Mouse (Mus musculus): ENCODE measurements at regions not wholly inside any gene's neighbourhood (a gene's known extent, or its start where the extent isn't known, plus 50 kb on each side); places are given as distances from the start of the nearest gene placed in this dataset.

- Histone ChIP-seq H3K27me3 (ENCODE audit: control insufficient read depth, insufficient read depth, low read length) (no peaks in the 10 kb centered on the region), H3K4me3 (ENCODE audit: low read depth, low read length) (no peak overlapping the region), H3K36me3 (ENCODE audit: control insufficient read depth, insufficient read depth, low read length) (no peaks in the 10 kb centered on the region), H3K9ac (replicated peaks; ENCODE audit: low read depth, low read length) (no peak overlapping the region), H3K4me1 (ENCODE audit: control insufficient read depth, insufficient read depth, low read length) (no peaks in the 10 kb centered on the region), H3K9me3 (ENCODE audit: control insufficient read depth, low read depth, low read length) (no peaks in the 10 kb centered on the region), H3K27ac (ENCODE audit: low read length) (no peak overlapping the region), H3K4me2 (replicated peaks; ENCODE audit: low read depth, low read length) (no peak overlapping the region)
- ATAC-seq (ENCODE audit: insufficient number of reproducible peaks, insufficient read depth, low FRiP score, low read depth) = no peak
- 51% methylated on average over 3 of the region's 3 CpGs for WGBS
These were observed 544.0 kb downstream of the Flrt2 start for GRCm38 (mm10) chr12:96235996-96236525.

GRCm38 (mm10) chr12:96239642-96240041, 547.6 kb downstream of the Flrt2 start:
- no peak overlapping the region for H3K4me3 ChIP-seq (ENCODE audit: low read depth, low read length)
- 21% methylated on average over 2 of the region's 2 CpGs for WGBS
- H3K27me3 ChIP-seq (ENCODE audit: control insufficient read depth, insufficient read depth, low read length) = no peaks in the 10 kb centered on the region
- no peaks in the 10 kb centered on the region for H3K4me1 ChIP-seq (ENCODE audit: control insufficient read depth, insufficient read depth, low read length)
- H3K27ac ChIP-seq (ENCODE audit: low read length) = no peak overlapping the region
- no peaks in the 10 kb centered on the region for H3K9me3 ChIP-seq (ENCODE audit: control insufficient read depth, low read depth, low read length)
- no peaks in the 10 kb centered on the region for H3K36me3 ChIP-seq (ENCODE audit: control insufficient read depth, insufficient read depth, low read length)
- no peak overlapping the region for H3K4me2 ChIP-seq (replicated peaks; ENCODE audit: low read depth, low read length)
- no peak overlapping the region for H3K9ac ChIP-seq (replicated peaks; ENCODE audit: low read depth, low read length)
- ATAC-seq (ENCODE audit: insufficient number of reproducible peaks, insufficient read depth, low FRiP score, low read depth) = no peak

- Histone ChIP-seq H3K4me3 (ENCODE audit: low read depth, low read length) (no peak overlapping the region), H3K36me3 (ENCODE audit: control insufficient read depth, insufficient read depth, low read length) (no peaks in the 10 kb centered on the region), H3K27ac (ENCODE audit: low read length) (no peak overlapping the region), H3K27me3 (ENCODE audit: control insufficient read depth, insufficient read depth, low read length) (no peaks in the 10 kb centered on the region), H3K4me1 (ENCODE audit: control insufficient read depth, insufficient read depth, low read length) (no peaks in the 10 kb centered on the region), H3K9me3 (ENCODE audit: control insufficient read depth, low read depth, low read length) (no peaks in the 10 kb centered on the region), H3K4me2 (replicated peaks; ENCODE audit: low read depth, low read length) (no peak overlapping the region), H3K9ac (replicated peaks; ENCODE audit: low read depth, low read length) (no peak overlapping the region)
- WGBS = 46% methylated on average over 4 of the region's 4 CpGs
- ATAC-seq (ENCODE audit: insufficient number of reproducible peaks, insufficient read depth, low FRiP score, low read depth) = no peak
These were observed 570.0 kb downstream of the Flrt2 start for GRCm38 (mm10) chr12:96261978-96262377.

- no peaks in the 10 kb centered on the region for H3K27me3 ChIP-seq (ENCODE audit: control insufficient read depth, insufficient read depth, low read length)
- H3K27ac ChIP-seq (ENCODE audit: low read length) = no peak overlapping the region
- no peaks in the 10 kb centered on the region for H3K4me1 ChIP-seq (ENCODE audit: control insufficient read depth, insufficient read depth, low read length)
- H3K4me2 ChIP-seq (replicated peaks; ENCODE audit: low read depth, low read length) = no peak overlapping the region
- H3K36me3 ChIP-seq (ENCODE audit: control insufficient read depth, insufficient read depth, low read length) = no peaks in the 10 kb centered on the region
- H3K9me3 ChIP-seq (ENCODE audit: control insufficient read depth, low read depth, low read length) = no peaks in the 10 kb centered on the region
- H3K4me3 ChIP-seq (ENCODE audit: low read depth, low read length) = no peak overlapping the region
- H3K9ac ChIP-seq (replicated peaks; ENCODE audit: low read depth, low read length) = no peak overlapping the region
- no peak for ATAC-seq (ENCODE audit: insufficient number of reproducible peaks, insufficient read depth, low FRiP score, low read depth)
These were observed 583.9 kb downstream of the Flrt2 start for GRCm38 (mm10) chr12:96275894-96276293.

- Histone ChIP-seq H3K4me3 (ENCODE audit: low read depth, low read length) (no peak overlapping the region), H3K9ac (replicated peaks; ENCODE audit: low read depth, low read length) (no peak overlapping the region), H3K27ac (ENCODE audit: low read length) (no peak overlapping the region), H3K36me3 (ENCODE audit: control insufficient read depth, insufficient read depth, low read length) (no peaks in the 10 kb centered on the region), H3K9me3 (ENCODE audit: control insufficient read depth, low read depth, low read length) (no peaks in the 10 kb centered on the region), H3K4me2 (replicated peaks; ENCODE audit: low read depth, low read length) (no peak overlapping the region), H3K27me3 (ENCODE audit: control insufficient read depth, insufficient read depth, low read length) (no peaks in the 10 kb centered on the region), H3K4me1 (ENCODE audit: control insufficient read depth, insufficient read depth, low read length) (no peaks in the 10 kb centered on the region)
- no peak for ATAC-seq (ENCODE audit: insufficient number of reproducible peaks, insufficient read depth, low FRiP score, low read depth)
- 6% methylated on average over 2 of the region's 2 CpGs for WGBS
These were observed 619.1 kb downstream of the Flrt2 start for GRCm38 (mm10) chr12:96311137-96311536.

- Histone ChIP-seq H3K27me3 (ENCODE audit: control insufficient read depth, insufficient read depth, low read length) (no peaks in the 10 kb centered on the region), H3K27ac (ENCODE audit: low read length) (peak overlapping the region; percentile 17; the same call in 1 of the 2 replicates), H3K9ac (replicated peaks; ENCODE audit: low read depth, low read length) (no peak overlapping the region), H3K4me2 (replicated peaks; ENCODE audit: low read depth, low read length) (no peak overlapping the region), H3K9me3 (ENCODE audit: control insufficient read depth, low read depth, low read length) (no peaks in the 10 kb centered on the region), H3K4me1 (ENCODE audit: control insufficient read depth, insufficient read depth, low read length) (no peaks in the 10 kb centered on the region), H3K36me3 (ENCODE audit: control insufficient read depth, insufficient read depth, low read length) (no peaks in the 10 kb centered on the region), H3K4me3 (ENCODE audit: low read depth, low read length) (no peak overlapping the region)
- WGBS = 29% methylated on average over 10 of the region's 10 CpGs
- peak; percentile 84; the same call in 1 of the 2 replicates for ATAC-seq (ENCODE audit: insufficient number of reproducible peaks, insufficient read depth, low FRiP score, low read depth)
These were observed 631.2 kb downstream of the Flrt2 start for GRCm38 (mm10) chr12:96323061-96323786.

GRCm38 (mm10) chr12:96351143-96351542, 659.1 kb downstream of the Flrt2 start:
- WGBS = 35% methylated on average over 3 of the region's 3 CpGs
- Histone ChIP-seq H3K9me3 (ENCODE audit: control insufficient read depth, low read depth, low read length) (no peaks in the 10 kb centered on the region), H3K27me3 (ENCODE audit: control insufficient read depth, insufficient read depth, low read length) (no peaks in the 10 kb centered on the region), H3K9ac (replicated peaks; ENCODE audit: low read depth, low read length) (no peak overlapping the region), H3K4me3 (ENCODE audit: low read depth, low read length) (no peak overlapping the region), H3K4me2 (replicated peaks; ENCODE audit: low read depth, low read length) (no peak overlapping the region), H3K4me1 (ENCODE audit: control insufficient read depth, insufficient read depth, low read length) (no peaks in the 10 kb centered on the region), H3K27ac (ENCODE audit: low read length) (peak overlapping the region; percentile 44; the same call in 1 of the 2 replicates), H3K36me3 (ENCODE audit: control insufficient read depth, insufficient read depth, low read length) (no peaks in the 10 kb centered on the region)
- ATAC-seq (ENCODE audit: insufficient number of reproducible peaks, insufficient read depth, low FRiP score, low read depth) = peak; percentile 67; the same call in 1 of the 2 replicates

- Histone ChIP-seq H3K27me3 (ENCODE audit: control insufficient read depth, insufficient read depth, low read length) (no peaks in the 10 kb centered on the region), H3K36me3 (ENCODE audit: control insufficient read depth, insufficient read depth, low read length) (no peaks in the 10 kb centered on the region), H3K4me2 (replicated peaks; ENCODE audit: low read depth, low read length) (no peak overlapping the region), H3K9ac (replicated peaks; ENCODE audit: low read depth, low read length) (no peak overlapping the region), H3K27ac (ENCODE audit: low read length) (no peak overlapping the region), H3K4me1 (ENCODE audit: control insufficient read depth, insufficient read depth, low read length) (no peaks in the 10 kb centered on the region), H3K9me3 (ENCODE audit: control insufficient read depth, low read depth, low read length) (no peaks in the 10 kb centered on the region), H3K4me3 (ENCODE audit: low read depth, low read length) (no peak overlapping the region)
- 45% methylated on average over 3 of the region's 3 CpGs for WGBS
- no peak for ATAC-seq (ENCODE audit: insufficient number of reproducible peaks, insufficient read depth, low FRiP score, low read depth)
These were observed 686.9 kb downstream of the Flrt2 start for GRCm38 (mm10) chr12:96378924-96379323.

- Histone ChIP-seq H3K9ac (replicated peaks; ENCODE audit: low read depth, low read length) (no peak overlapping the region), H3K4me2 (replicated peaks; ENCODE audit: low read depth, low read length) (no peak overlapping the region), H3K27me3 (ENCODE audit: control insufficient read depth, insufficient read depth, low read length) (no peaks in the 10 kb centered on the region), H3K4me3 (ENCODE audit: low read depth, low read length) (no peak overlapping the region), H3K27ac (ENCODE audit: low read length) (no peak overlapping the region), H3K36me3 (ENCODE audit: control insufficient read depth, insufficient read depth, low read length) (no peaks in the 10 kb centered on the region), H3K4me1 (ENCODE audit: control insufficient read depth, insufficient read depth, low read length) (no peaks in the 10 kb centered on the region), H3K9me3 (ENCODE audit: control insufficient read depth, low read depth, low read length) (no peaks in the 10 kb centered on the region)
- no peak for ATAC-seq (ENCODE audit: insufficient number of reproducible peaks, insufficient read depth, low FRiP score, low read depth)
- WGBS = 32% methylated on average over 3 of the region's 3 CpGs
These were observed 727.1 kb downstream of the Flrt2 start for GRCm38 (mm10) chr12:96419104-96419503.
